Mouse (Mus musculus): ENCODE measurements at regions not wholly inside any gene's neighbourhood (a gene's known extent, or its start where the extent isn't known, plus 50 kb on each side); places are given as distances from the start of the nearest gene placed in this dataset.

DNA sequence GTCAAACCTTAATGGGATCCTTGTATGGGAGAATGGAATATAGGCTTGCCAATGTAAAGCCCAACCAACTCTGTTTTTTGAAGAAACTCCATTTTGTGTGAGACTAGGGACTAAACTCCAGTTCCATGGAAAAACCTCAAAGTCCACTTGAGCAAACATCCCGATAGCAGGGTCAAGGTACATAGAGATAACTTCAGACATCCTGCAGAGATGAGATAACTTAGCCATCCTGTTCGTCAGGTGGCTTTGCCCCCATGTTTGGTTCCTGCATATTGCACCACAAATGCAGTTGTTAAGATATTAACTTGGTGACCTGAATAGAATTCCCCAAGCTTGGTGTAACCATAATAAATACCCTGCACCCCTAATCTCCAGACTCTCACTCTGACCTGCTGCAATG lies 154.5 kb upstream of the Dab2 start:
- no peak for TF ChIP-seq USF1 (IDR thresholded peaks at IDR 0.05; ENCODE audit: low read depth, low read length)
- TF ChIP-seq CTCF (IDR thresholded peaks at IDR 0.05 in 2 of 3, conservative IDR thresholded peaks at IDR 0.05 in 1 of 3; ENCODE audit: control insufficient read depth in 1 of 3, insufficient read depth in 1 of 3, low read depth in 2 of 3, low read length in 3 of 3, poor library complexity in 1 of 3, severe bottlenecking in 1 of 3), result no peak
- TF ChIP-seq MEF2A (IDR thresholded peaks at IDR 0.05; ENCODE audit: extremely low read depth, insufficient replicate concordance, low read depth, low read length, poor library complexity, severe bottlenecking), result no peak
- no peak for TF ChIP-seq RAD21 (IDR thresholded peaks at IDR 0.05; ENCODE audit: low read depth, low read length)
- no peak for TF ChIP-seq TAL1 (IDR thresholded peaks at IDR 0.05; ENCODE audit: low read length)
- TF ChIP-seq CHD1 (IDR thresholded peaks at IDR 0.05; ENCODE audit: low read depth, low read length), result no peak
- TF ChIP-seq E2F4 (IDR thresholded peaks at IDR 0.05; ENCODE audit: borderline replicate concordance, low read depth, low read length), result no peak

All from MEL (cell line).